In genomic region chr5:20140662-20141444, GRCm38 (mm10) we compare ENCODE assay signal across 11 mouse cellular contexts.
A peak's percentile ranks its signal among the peaks of the same experiment; 100 is the strongest.
DNase-seq lines count a peak whose midpoint lies in the region; ATAC-seq lines count a peak whose summit lies in the region.
"Had no signal": no experiment of that assay in that cellular context is flagged by ENCODE, and none has a peak within 500 bp of the region (broad histone marks: within the 10 kb centered on the region; RNA-seq: fewer than 3 reads in every experiment).

No protein-coding gene starts in this region.

- H3K27me3 ChIP-seq in forebrain, embryonic 15.5 days = no peaks in the 10 kb centered on the region
- H3K27me3 ChIP-seq: limb, embryonic 12.5 days had no signal

- intact Hi-C loops in left cerebral cortex, postnatal 14 days (cut with DNase I) = no loop called here

- H3K4me1 ChIP-seq in forebrain, embryonic 15.5 days = peaks cover 20% of the 10 kb centered on the region
- H3K4me1 ChIP-seq: limb, embryonic 12.5 days had no signal

- peak overlapping the region; percentile 80 for H3K27ac ChIP-seq in forebrain, embryonic 15.5 days (replicated peaks)
- H3K27ac ChIP-seq: limb, embryonic 12.5 days had no signal

- no peaks in the 10 kb centered on the region for H3K36me3 ChIP-seq in forebrain, embryonic 15.5 days
- H3K36me3 ChIP-seq: limb, embryonic 12.5 days had no signal

- H3K4me3 ChIP-seq in forebrain, embryonic 15.5 days = no peak overlapping the region
- H3K4me3 ChIP-seq: limb, embryonic 12.5 days had no signal

- WGBS in forebrain, embryonic 15.5 days = 18% methylated on average over 10 of the region's 10 CpGs

- H3K9ac ChIP-seq in forebrain, embryonic 15.5 days (replicated peaks) = no peak overlapping the region
- H3K9ac ChIP-seq: limb, embryonic 12.5 days had no signal

- H3K9me3 ChIP-seq in forebrain, embryonic 15.5 days = no peaks in the 10 kb centered on the region
- H3K9me3 ChIP-seq: limb, embryonic 12.5 days had no signal

- DNase-seq in retina, embryonic 14.5 days (ENCODE audit: low spot score) = peak; percentile 5
- no peak for DNase-seq in retina, postnatal 1 day
- DNase-seq in left cerebral cortex, postnatal 14 days (ENCODE audit: low spot score in 2 of 2) = peak; percentile 21 to 45
- DNase-seq in cerebellum, adult 18-20 months = no peak
- no peak for DNase-seq in gastrocnemius, adult 18-20 months (ENCODE audit: low spot score)
- DNase-seq: lung, postnatal 4 days; thymus, postnatal 14 days had no signal

- H3K4me2 ChIP-seq in forebrain, embryonic 15.5 days (replicated peaks) = 0 out of 2 replicates have a peak overlapping the region, but pooled peaks have one; percentile 6
- H3K4me2 ChIP-seq: limb, embryonic 12.5 days had no signal

- peak; percentile 88 for ATAC-seq in forebrain, embryonic 15.5 days (replicated peaks)
- ATAC-seq in megakaryocyte, adult 5-6 weeks (ENCODE audit: poor library complexity, severe bottlenecking) = no peak
- ATAC-seq: intestine, postnatal 0 days had no signal

Comparison
In these comparisons a context has a peak if more than half of its experiments do, and no peak if none do; other contexts are left out.
1. DNase-seq: peak in retina, embryonic 14.5 days (single experiment) and left cerebral cortex, postnatal 14 days (2 of 2); none in retina, postnatal 1 day (single experiment), cerebellum, adult 18-20 months (0 of 2) and gastrocnemius, adult 18-20 months (single experiment).